Mouse (Mus musculus): ENCODE results near the gene Smpd1. TPM values are rescaled to one million over a fixed set of nuclear protein-coding genes. Genes with fewer than 3 reads are reported as not detected.

Smpd1 gene
- total RNA-seq (2023), result 10 to 100 TPM; 18.9 to 23.0 TPM

GRCm38 (mm10) chr7:105554212-105554942 lies at the start of gene Smpd1:
TSS of gene Smpd1 (plus strand) at chr7:105554360.

DNA sequence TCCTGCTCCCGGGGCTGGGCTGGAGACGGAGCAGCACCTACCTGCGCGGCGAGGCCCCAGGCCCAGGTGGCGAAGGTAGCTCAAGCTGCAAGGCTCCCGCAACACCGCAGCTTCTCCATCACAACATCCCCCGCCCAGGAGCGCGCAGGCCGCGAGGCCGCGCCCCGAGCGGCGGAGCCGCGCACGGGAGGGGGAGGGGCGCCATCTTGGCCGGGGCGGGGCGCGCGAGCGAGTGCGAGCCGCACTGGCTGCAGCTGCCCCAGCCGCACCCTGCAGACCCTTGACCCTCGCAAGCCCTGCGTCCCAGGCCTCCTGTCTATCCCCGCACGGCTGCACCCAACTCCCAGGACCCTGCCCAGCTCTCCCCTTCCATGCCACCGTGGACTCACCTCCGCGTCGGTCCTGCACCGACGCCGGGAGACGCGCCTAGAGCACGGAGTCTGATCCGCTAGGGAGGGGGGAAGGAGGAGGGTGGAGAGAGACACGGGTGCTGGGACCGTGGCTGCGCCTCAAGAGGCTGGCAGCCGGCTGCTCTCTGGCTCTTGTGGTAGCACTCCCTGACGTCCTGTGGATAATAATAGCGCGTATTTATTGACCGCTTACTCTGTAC lies 27.0 kb downstream of the Smpd1 start, which contains the start of gene Apbb1:
Gene Apbb1, minus strand, starts transcription at position 560 of the 610 bp plus-strand sequence.

Other genes with a start within 250 kb of the Smpd1 start
- not detected for gene Olfr689, start 243.2 kb upstream of the Smpd1 start, total RNA-seq (2023)
- gene Olfr690, start 220.3 kb upstream of the Smpd1 start, total RNA-seq (2023), result under 1 TPM in 1 of 2 experiments, not detected in 1; 0.15 TPM
- gene Olfr691, start 212.1 kb upstream of the Smpd1 start, total RNA-seq (2023), result under 1 TPM; 0.61 to 0.71 TPM
- not detected for gene Olfr692, start 186.1 kb upstream of the Smpd1 start, total RNA-seq (2023)
- gene Gm5901, start 179.3 kb upstream of the Smpd1 start, total RNA-seq (2023), result not detected
- 100 to 1,000 TPM; 170 to 172 TPM for gene Fam160a2, start 154.3 kb upstream of the Smpd1 start, total RNA-seq (2023)
- under 1 TPM; 0.31 to 0.64 TPM for gene Cnga4, start 149.8 kb upstream of the Smpd1 start, total RNA-seq (2023)
- gene Cckbr, start 128.6 kb upstream of the Smpd1 start, total RNA-seq (2023), result not detected
- not detected for gene Cavin3, start 72.1 kb upstream of the Smpd1 start, total RNA-seq (2023)
- gene Apbb1, start 27.3 kb downstream of the Smpd1 start, total RNA-seq (2023), result 1 to 10 TPM; 1.0 to 1.4 TPM
- gene Hpx, start 45.8 kb downstream of the Smpd1 start, total RNA-seq (2023), result not detected
- 10 to 100 TPM; 16.4 to 22.6 TPM for gene Trim3, start 79.2 kb downstream of the Smpd1 start, total RNA-seq (2023)
- gene Timm10b, start 85.7 kb downstream of the Smpd1 start, total RNA-seq (2023), result 100 to 1,000 TPM; 104 to 111 TPM
- 10 to 100 TPM; 15.4 to 15.8 TPM for gene Arfip2, start 86.1 kb downstream of the Smpd1 start, total RNA-seq (2023)
- gene Gm45799, start 86.2 kb downstream of the Smpd1 start, total RNA-seq (2023), result 10 to 100 TPM in 1 of 2 experiments, 1 to 10 TPM in 1; 5.0 to 12.6 TPM
- 1 to 10 TPM; 4.7 to 6.0 TPM for gene Dnhd1, start 96.5 kb downstream of the Smpd1 start, total RNA-seq (2023)
- gene Ilk, start 182.2 kb downstream of the Smpd1 start, total RNA-seq (2023), result 100 to 1,000 TPM; 159 to 160 TPM
- 1 to 10 TPM; 9.4 to 9.6 TPM for gene Rrp8, start 183.0 kb downstream of the Smpd1 start, total RNA-seq (2023)
- gene Taf10, start 190.0 kb downstream of the Smpd1 start, total RNA-seq (2023), result 100 to 1,000 TPM; 127 to 143 TPM
- 10 to 100 TPM; 47.8 to 55.0 TPM for gene Tpp1, start 197.9 kb downstream of the Smpd1 start, total RNA-seq (2023)
- under 1 TPM; 0.04 to 0.11 TPM for gene Dchs1, start 233.3 kb downstream of the Smpd1 start, total RNA-seq (2023)

Measured in neutrophil, adult 83 days (primary cell).